Mouse (Mus musculus) neural tube, embryonic 14.5 days (tissue): ENCODE results near the gene Aqp5. TPM values are rescaled to one million over a fixed set of nuclear protein-coding genes. Genes with fewer than 3 reads are reported as not detected.

ENCODE experiments used
- ATAC-seq: fragments of 200-750 bp; cut with Nextera tagmentation; 2 replicates; pipeline ENCODE4 v1.8.0; 2017; ENCODE audit warnings: low read depth, mild to moderate bottlenecking, moderate TSS enrichment, moderate library complexity
- H3K27ac ChIP-seq: fragments of 300-500 bp; sonication (generic); 2 replicates; pipeline ENCODE4 v1.5.1; 2014; ENCODE audit warnings: low read depth, mild to moderate bottlenecking, control low read depth, low read length, moderate library complexity, mixed read lengths
- H3K27me3 ChIP-seq: fragments of 300-500 bp; sonication (generic); 2 replicates; pipeline ENCODE4 v1.6.1; 2014; ENCODE audit warnings: low read length; ENCODE audit not compliant: control insufficient read depth, insufficient read depth
- H3K36me3 ChIP-seq: fragments of 300-500 bp; sonication (generic); 2 replicates; pipeline ENCODE4 v1.6.1; 2014; ENCODE audit warnings: low read length, mixed read lengths; ENCODE audit not compliant: control insufficient read depth, insufficient read depth
- H3K4me1 ChIP-seq: fragments of 300-500 bp; sonication (generic); 2 replicates; pipeline ENCODE4 v1.6.1; 2014; ENCODE audit warnings: low read length; ENCODE audit not compliant: control insufficient read depth, insufficient read depth
- H3K4me2 ChIP-seq: fragments of 300-500 bp; sonication (generic); 2 replicates; pipeline ENCODE4 v1.6.1; 2014; ENCODE audit warnings: mild to moderate bottlenecking, low read depth, low read length, control low read depth
- H3K4me3 ChIP-seq: fragments of 300-500 bp; sonication (generic); 2 replicates; pipeline ENCODE4 v1.5.1; 2014; ENCODE audit warnings: low read depth, low read length, control low read depth, mixed read lengths
- H3K9ac ChIP-seq: fragments of 300-500 bp; sonication (generic); replicated peaks from 2 replicates; pipeline ENCODE4 v1.6.1; 2014; ENCODE audit warnings: low read depth, mild to moderate bottlenecking, control low read depth, low read length, mixed read lengths
- H3K9me3 ChIP-seq: fragments of 300-500 bp; sonication (generic); 2 replicates; pipeline ENCODE4 v1.6.1; 2016; ENCODE audit warnings: low read length; ENCODE audit not compliant: control insufficient read depth
- WGBS: fragments of 180-500 bp; shearing (Covaris S2); extraction: QIAGEN DNeasy Blood & Tissue Kit; methylation state at CpG from one replicate; pipeline ENCODE4 v1.1.7; 2014; 5-methylcytosine and 5-hydroxymethylcytosine counted together
- polyA plus RNA-seq: library from polyadenylated mRNA; unstranded; fragments of >200 nt; fragmentation: Nextera tagmentation; extraction: Ambion mirVana; gene quantifications from 2 replicates; pipeline ENCODE4 v1.2.1, GENCODE M21; 2014

Gene Aqp5
- polyA plus RNA-seq, 1 experiment from 2014 or later = 1.4 TPM

DNA sequence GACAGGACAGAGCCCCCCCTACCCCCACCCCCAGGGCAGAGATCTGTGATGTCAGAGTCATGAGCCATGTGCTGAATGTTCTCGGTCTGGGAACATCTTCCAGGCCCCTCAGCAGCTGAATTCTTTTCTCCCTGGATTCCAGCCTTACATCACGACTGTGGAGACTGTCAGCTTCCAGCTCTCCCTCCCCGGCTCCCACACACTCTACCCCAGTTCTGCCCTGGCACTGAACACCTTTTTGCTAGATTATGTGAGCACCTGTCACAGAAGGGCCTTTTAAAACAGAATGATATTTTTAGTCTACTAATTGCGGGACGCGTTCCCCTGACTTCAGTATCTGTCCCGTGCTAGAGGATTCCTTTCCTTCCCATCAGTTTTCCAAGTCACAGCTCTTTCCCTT is 21.0 kb downstream of the Aqp5 start:
- Histone ChIP-seq H3K9me3 (no peaks in the 10 kb centered on the region), H3K4me3 (no peak overlapping the region), H3K27ac (no peak overlapping the region), H3K4me2 (no peak overlapping the region), H3K27me3 (no peaks in the 10 kb centered on the region), H3K36me3 (no peaks in the 10 kb centered on the region), H3K9ac (no peak overlapping the region), H3K4me1 (peaks cover 26% of the 10 kb centered on the region)
- 73% methylated on average over 7 of the region's 7 CpGs for WGBS
- no peak for ATAC-seq

DNA sequence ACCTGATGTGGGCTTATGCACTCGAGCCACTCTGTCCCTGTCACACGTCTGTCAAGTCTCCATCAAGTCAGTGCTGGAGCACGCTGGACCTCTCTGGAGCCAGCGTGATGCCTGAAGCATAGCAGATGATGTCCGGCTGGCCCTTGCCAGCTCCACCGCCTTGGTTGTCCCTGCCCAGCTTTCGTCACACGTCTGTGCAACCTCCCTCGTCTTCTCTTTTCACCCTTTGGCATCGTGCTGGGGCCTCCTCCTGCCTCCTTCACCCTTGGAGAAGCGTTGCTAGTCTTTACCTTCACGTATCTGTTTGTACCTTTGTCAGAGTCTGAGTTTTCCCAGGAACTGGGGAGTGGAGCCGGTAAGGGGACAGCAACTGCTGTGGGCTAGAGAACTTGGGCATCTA is 23.7 kb downstream of the Aqp5 start:
- H3K36me3 ChIP-seq = no peaks in the 10 kb centered on the region
- no peaks in the 10 kb centered on the region for H3K27me3 ChIP-seq
- H3K27ac ChIP-seq = no peak overlapping the region; the same call in 1 of the 2 replicates
- H3K9ac ChIP-seq = no peak overlapping the region
- ATAC-seq = no peak
- peaks cover 18% of the 10 kb centered on the region; the same call in 1 of the 2 replicates for H3K4me1 ChIP-seq
- H3K4me2 ChIP-seq = no peak overlapping the region
- no peaks in the 10 kb centered on the region for H3K9me3 ChIP-seq
- H3K4me3 ChIP-seq = no peak overlapping the region
- WGBS = 80% methylated on average over 13 of the region's 13 CpGs

DNA sequence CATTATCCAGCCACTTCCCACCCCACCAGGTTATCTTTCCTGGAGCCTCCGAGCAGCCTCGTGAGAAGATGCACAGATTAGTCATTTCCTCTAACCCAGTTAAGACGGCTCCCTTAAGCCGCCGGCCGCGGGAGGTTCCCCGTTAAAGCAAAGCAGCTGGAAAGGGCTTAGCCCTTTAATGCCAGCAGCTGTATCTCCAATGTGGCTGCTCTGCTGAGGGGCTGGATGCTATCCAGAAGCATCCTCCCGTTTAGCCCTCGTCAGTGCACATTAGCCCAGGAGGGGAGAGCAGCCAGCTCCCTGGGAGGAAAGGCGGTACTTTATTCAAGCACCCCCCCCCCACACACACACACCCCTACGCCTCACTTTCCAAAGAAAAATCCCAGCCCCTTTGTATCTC is 24.2 kb downstream of the Aqp5 start:
- no peaks in the 10 kb centered on the region for H3K36me3 ChIP-seq
- no peak overlapping the region for H3K4me2 ChIP-seq
- no peaks in the 10 kb centered on the region for H3K27me3 ChIP-seq
- no peaks in the 10 kb centered on the region for H3K9me3 ChIP-seq
- H3K4me3 ChIP-seq = no peak overlapping the region
- no peak for ATAC-seq
- no peak overlapping the region; the same call in 1 of the 2 replicates for H3K27ac ChIP-seq
- peaks cover 18% of the 10 kb centered on the region; the same call in 1 of the 2 replicates for H3K4me1 ChIP-seq
- H3K9ac ChIP-seq = no peak overlapping the region
- WGBS = 15% methylated on average over 12 of the region's 12 CpGs

DNA sequence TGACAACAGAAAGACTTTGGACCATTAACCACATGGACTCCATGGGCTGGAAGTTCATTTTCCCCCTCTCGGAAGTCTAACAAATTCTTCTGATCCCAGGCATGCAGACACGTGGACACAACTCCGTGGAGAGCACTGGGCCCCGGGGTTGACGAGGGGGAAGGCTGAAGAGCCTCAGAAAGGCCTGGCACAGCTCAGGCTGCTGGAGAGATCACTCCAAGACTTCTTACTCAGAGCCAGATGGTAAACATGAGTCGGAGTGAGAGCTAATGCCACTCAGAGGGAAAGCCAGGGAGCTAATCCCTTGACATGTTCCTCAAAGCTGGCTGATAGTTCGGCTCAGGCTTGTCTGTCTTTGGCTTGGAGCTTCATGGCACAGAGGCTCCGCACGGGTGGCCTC is 24.7 kb downstream of the Aqp5 start:
- no peaks in the 10 kb centered on the region for H3K36me3 ChIP-seq
- no peaks in the 10 kb centered on the region for H3K27me3 ChIP-seq
- peaks cover 18% of the 10 kb centered on the region; the same call in 1 of the 2 replicates for H3K4me1 ChIP-seq

DNA sequence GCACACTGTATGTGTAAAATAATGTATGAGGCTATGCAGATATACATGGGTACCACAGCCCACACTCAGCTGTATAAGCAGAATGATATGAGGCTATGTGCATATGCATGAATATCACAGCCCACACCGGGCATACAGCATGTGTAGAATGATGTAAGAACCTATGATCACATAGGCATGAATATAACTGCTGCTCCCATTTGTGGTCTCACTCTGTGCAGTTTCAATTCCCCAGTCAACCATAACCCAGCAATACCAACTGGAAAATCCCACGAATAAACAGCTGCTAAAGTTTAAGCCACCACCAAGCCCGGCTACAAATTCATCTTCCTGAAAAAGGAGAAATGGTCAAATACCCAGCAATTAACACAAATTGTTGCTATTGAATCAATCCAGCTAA is 28.0 kb downstream of the Aqp5 start:
- Histone ChIP-seq H3K4me1 (peaks cover 13% of the 10 kb centered on the region; the same call in 1 of the 2 replicates), H3K27me3 (no peaks in the 10 kb centered on the region), H3K9ac (no peak overlapping the region), H3K36me3 (peaks cover 3% of the 10 kb centered on the region; the same call in 1 of the 2 replicates), H3K27ac (peak overlapping the region; percentile 10; the same call in 1 of the 2 replicates), H3K4me2 (no peak overlapping the region), H3K4me3 (no peak overlapping the region), H3K9me3 (no peaks in the 10 kb centered on the region)
- no peak for ATAC-seq
- 66% methylated on average over 3 of the region's 3 CpGs for WGBS

More for the DNA sequence above, 24.7 kb downstream of the Aqp5 start:
- Histone ChIP-seq H3K27ac (no peak overlapping the region; the same call in 1 of the 2 replicates), H3K4me3 (no peak overlapping the region), H3K9ac (no peak overlapping the region), H3K9me3 (no peaks in the 10 kb centered on the region), H3K4me2 (no peak overlapping the region)
- ATAC-seq = no peak
- 61% methylated on average over 9 of the region's 9 CpGs for WGBS

DNA sequence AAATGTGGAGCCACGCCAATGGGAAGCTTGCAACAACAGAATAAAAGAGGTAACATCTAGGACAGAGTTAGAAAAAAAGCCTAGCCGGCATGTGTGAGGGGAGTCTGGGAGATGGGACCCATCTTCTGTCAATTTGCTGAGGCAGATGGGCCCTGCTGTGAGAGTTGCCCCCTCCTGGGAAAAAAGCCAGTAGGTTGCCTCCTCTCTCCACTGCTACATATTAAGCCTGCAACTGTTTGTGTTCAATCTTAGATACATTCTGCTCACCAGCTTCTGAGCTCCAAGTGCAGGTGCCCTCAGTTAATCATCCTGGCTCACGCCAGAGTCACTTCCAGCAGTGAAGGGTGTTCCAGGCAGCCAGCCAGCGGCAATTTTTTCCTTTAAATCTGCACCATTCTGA is 29.2 kb downstream of the Aqp5 start:
- H3K9me3 ChIP-seq = no peaks in the 10 kb centered on the region
- 54% methylated on average over 4 of the region's 4 CpGs for WGBS
- H3K27me3 ChIP-seq = no peaks in the 10 kb centered on the region
- peaks cover 5% of the 10 kb centered on the region; the same call in 1 of the 2 replicates for H3K4me1 ChIP-seq
- H3K36me3 ChIP-seq = peaks cover 12% of the 10 kb centered on the region; the same call in 1 of the 2 replicates
- H3K4me3 ChIP-seq = no peak overlapping the region
- ATAC-seq = no peak; the same call in 1 of the 2 replicates
- H3K9ac ChIP-seq = no peak overlapping the region
- peak overlapping the region; percentile 48; the same call in 1 of the 2 replicates for H3K27ac ChIP-seq
- H3K4me2 ChIP-seq = no peak overlapping the region

DNA sequence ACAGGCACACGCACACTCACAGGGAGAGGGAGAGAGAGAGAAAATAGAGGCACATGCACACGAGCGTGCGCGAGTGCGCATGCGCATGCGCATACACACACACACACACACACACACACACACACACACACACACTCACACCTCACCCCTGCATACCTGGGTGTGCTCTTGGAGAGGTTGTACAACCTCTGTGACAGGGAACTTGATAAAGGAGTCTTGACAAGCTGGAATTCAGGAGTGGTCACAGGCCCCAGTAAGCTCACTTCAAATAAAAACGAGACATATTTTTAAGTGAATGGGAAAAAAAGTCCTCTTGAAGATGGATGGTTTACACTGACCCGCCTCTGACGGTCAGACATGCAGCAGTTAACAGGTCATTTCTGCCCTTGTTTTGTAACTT is 31.5 kb downstream of the Aqp5 start:
- peaks cover 28% of the 10 kb centered on the region; the same call in 1 of the 2 replicates for H3K36me3 ChIP-seq
- no peaks in the 10 kb centered on the region for H3K27me3 ChIP-seq
- 96% methylated on average over 10 of the region's 11 CpGs for WGBS
- H3K4me2 ChIP-seq = no peak overlapping the region
- H3K4me3 ChIP-seq = no peak overlapping the region
- H3K27ac ChIP-seq = no peak overlapping the region
- H3K9me3 ChIP-seq = no peaks in the 10 kb centered on the region
- ATAC-seq = no peak
- H3K9ac ChIP-seq = no peak overlapping the region
- H3K4me1 ChIP-seq = no peaks in the 10 kb centered on the region

DNA sequence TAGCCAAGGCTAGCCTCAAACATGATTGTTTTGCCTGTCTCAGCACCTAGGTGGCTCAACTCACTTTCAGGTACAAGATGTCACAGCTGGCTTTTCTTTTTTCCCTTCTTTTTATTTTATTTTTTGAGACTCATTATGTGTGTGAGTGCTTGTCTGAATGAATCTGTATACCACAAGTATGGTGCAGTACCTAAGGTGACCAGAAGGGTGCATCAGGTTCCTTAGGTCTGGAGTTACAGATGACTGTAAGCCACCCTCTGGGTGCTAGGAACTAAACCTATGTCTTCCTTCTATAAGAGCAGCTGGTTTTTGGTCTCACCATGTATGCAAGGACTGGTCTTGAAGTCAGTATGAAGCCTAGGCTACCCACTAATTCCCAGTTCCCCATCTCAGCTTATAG is 41.0 kb downstream of the Aqp5 start:
- H3K4me3 ChIP-seq = no peak overlapping the region
- no peak overlapping the region for H3K4me2 ChIP-seq
- H3K4me1 ChIP-seq = peaks cover 4% of the 10 kb centered on the region; the same call in 1 of the 2 replicates
- H3K27ac ChIP-seq = no peak overlapping the region
- peaks cover 36% of the 10 kb centered on the region for H3K36me3 ChIP-seq
- no peaks in the 10 kb centered on the region for H3K27me3 ChIP-seq
- H3K9ac ChIP-seq = no peak overlapping the region
- H3K9me3 ChIP-seq = no peaks in the 10 kb centered on the region
- no peak for ATAC-seq

DNA sequence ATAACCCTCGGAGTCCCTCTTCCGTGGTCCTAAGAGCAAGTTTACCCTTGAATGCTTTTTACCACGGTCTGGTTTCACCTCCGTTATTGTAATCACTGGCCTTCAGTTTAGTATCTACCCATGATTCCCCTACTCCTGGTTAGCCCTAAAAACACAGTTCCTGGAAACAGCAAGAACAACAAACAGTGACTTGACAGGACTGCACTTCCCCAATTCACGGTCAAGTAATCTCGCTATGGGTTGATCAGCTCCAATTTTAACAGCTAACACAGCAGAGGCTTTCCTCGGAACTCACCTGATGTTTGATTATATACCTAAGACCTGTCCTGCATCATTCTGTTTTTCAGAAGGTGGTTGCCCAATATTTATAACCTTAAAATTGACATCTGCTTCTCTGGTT is 44.1 kb downstream of the Aqp5 start:
- peaks cover 13% of the 10 kb centered on the region; the same call in 1 of the 2 replicates for H3K4me1 ChIP-seq
- no peak overlapping the region for H3K4me3 ChIP-seq
- no peak overlapping the region for H3K4me2 ChIP-seq
- H3K9me3 ChIP-seq = no peaks in the 10 kb centered on the region
- ATAC-seq = no peak
- no peak overlapping the region for H3K27ac ChIP-seq
- H3K27me3 ChIP-seq = no peaks in the 10 kb centered on the region
- H3K36me3 ChIP-seq = peaks cover 22% of the 10 kb centered on the region
- H3K9ac ChIP-seq = no peak overlapping the region
- 93% methylated on average over 7 of the region's 7 CpGs for WGBS
